Mouse (Mus musculus): Measurements from ENCODE around the gene Psg16. TPM values are rescaled to one million over a fixed set of nuclear protein-coding genes. Genes with fewer than 3 reads are reported as not detected.

Gene Psg16
- total and polyA plus RNA-seq, 3 experiments: 0.27 TPM; not detected in 2

GRCm38 (mm10) chr7:17065620-17066019 lies 8.2 kb upstream of the Psg16 start:
- H3K9me3 ChIP-seq (replicated peaks; ENCODE audit: low read length): no peaks in the 10 kb centered on the region
- DNase-seq (ENCODE audit: extremely low read depth): no peak
- dilution Hi-C loops (cut with MboI; ENCODE audit: extremely low pct_ligation_motif_present, extremely low pct_unique_long_range_greater_than_20kb, low sequenced_read_pairs) (no loop called here), in situ Hi-C loops (cut with MboI; ENCODE audit: low pct_ligation_motif_present, low pct_unique_long_range_greater_than_20kb, low sequenced_read_pairs) (loop anchor here (5.0 kb wide), 2 partner anchors 63 to 113 kb away; no protein-coding TSS in a partner anchor)
- peaks cover 2 to 21% of the 10 kb centered on the region in 2 experiments for H3K4me1 ChIP-seq (ENCODE audit: control insufficient read depth in 1 of 2, insufficient read depth in 2 of 2)
- H3K9ac ChIP-seq (ENCODE audit: insufficient read depth, low read depth): no peak overlapping the region
- no peak overlapping the region for H3K4me3 ChIP-seq (replicated peaks in 1 of 3; ENCODE audit: low read depth in 2 of 3, low read length in 2 of 3, poor library complexity in 1 of 3)
- no peaks in the 10 kb centered on the region for H3K36me3 ChIP-seq (replicated peaks in 1 of 2; ENCODE audit: control insufficient read depth in 1 of 2, insufficient read depth in 1 of 2, low read length in 1 of 2)
- no peaks in the 10 kb centered on the region for H3K79me2 ChIP-seq (replicated peaks; ENCODE audit: control insufficient read depth, extremely low read depth, insufficient read depth, poor library complexity, severe bottlenecking)
- H3K27me3 ChIP-seq (replicated peaks): no peaks in the 10 kb centered on the region
- no peak for TF ChIP-seq ZKSCAN1 (IDR thresholded peaks at IDR 0.05; ENCODE audit: borderline replicate concordance, low read depth, low read length)
- no peak overlapping the region for H3K27ac ChIP-seq (ENCODE audit: insufficient read depth, low read depth)
- no peak overlapping the region for H3K4me2 ChIP-seq (ENCODE audit: insufficient read depth, low read depth, poor library complexity, severe bottlenecking)

- in situ Hi-C loops (cut with MboI; ENCODE audit: low pct_ligation_motif_present, low pct_unique_long_range_greater_than_20kb, low sequenced_read_pairs): loop anchor here (5.0 kb wide), 2 partner anchors 64 to 114 kb away; no protein-coding TSS in a partner anchor
- H3K4me2 ChIP-seq (ENCODE audit: insufficient read depth, low read depth, poor library complexity, severe bottlenecking): no peak overlapping the region
- TF ChIP-seq SMC3 (IDR thresholded peaks at IDR 0.05; ENCODE audit: low read depth, low read length) (peak; percentile 88), RAD21 (IDR thresholded peaks at IDR 0.05; ENCODE audit: low read depth, low read length) (peak; percentile 95), CTCF (conservative IDR thresholded peaks at IDR 0.05 in 1 of 2, IDR thresholded peaks at IDR 0.05 in 1 of 2; ENCODE audit: low read depth in 2 of 2, low read length in 2 of 2) (peak; percentile 90 to 93), ZNF384 (IDR thresholded peaks at IDR 0.05; ENCODE audit: low read depth, low read length) (no peak), MAZ (IDR thresholded peaks at IDR 0.05; ENCODE audit: low read depth, low read length) (no peak), TCF12 (IDR thresholded peaks at IDR 0.05; ENCODE audit: low read depth, low read length) (no peak), KAT2A (IDR thresholded peaks at IDR 0.05; ENCODE audit: insufficient replicate concordance, low read length) (no peak), ZC3H11A (IDR thresholded peaks at IDR 0.05; ENCODE audit: low read depth, low read length) (peak; percentile 40), USF1 (IDR thresholded peaks at IDR 0.05; ENCODE audit: low read depth, low read length) (no peak), MXI1 (IDR thresholded peaks at IDR 0.05; ENCODE audit: low read depth, low read length) (no peak), NRF1 (IDR thresholded peaks at IDR 0.05; ENCODE audit: low read depth, low read length) (no peak), E2F4 (IDR thresholded peaks at IDR 0.05; ENCODE audit: insufficient replicate concordance, low read depth, low read length) (no peak), EP300 (IDR thresholded peaks at IDR 0.05; ENCODE audit: low read length) (no peak), RCOR1 (conservative IDR thresholded peaks at IDR 0.05; ENCODE audit: low read depth, low read length) (no peak), IRF4 (IDR thresholded peaks at IDR 0.05; ENCODE audit: low read depth, low read length) (no peak), CHD2 (IDR thresholded peaks at IDR 0.05; ENCODE audit: low read length) (no peak), MYC (IDR thresholded peaks at IDR 0.05; ENCODE audit: low read depth, low read length) (no peak), PAX5 (IDR thresholded peaks at IDR 0.05; ENCODE audit: low read length) (no peak), JUN (IDR thresholded peaks at IDR 0.05; ENCODE audit: insufficient read depth, low read depth, low read length) (no peak), GABPA (IDR thresholded peaks at IDR 0.05; ENCODE audit: insufficient replicate concordance, low read depth, low read length) (no peak)
- no peak overlapping the region for H3K4me3 ChIP-seq (replicated peaks in 1 of 3; ENCODE audit: low read depth in 2 of 3, low read length in 2 of 3, poor library complexity in 1 of 3)
- no peak overlapping the region for H3K9ac ChIP-seq (ENCODE audit: insufficient read depth, low read depth)
- H3K27me3 ChIP-seq (replicated peaks): no peaks in the 10 kb centered on the region
- H3K9me3 ChIP-seq (replicated peaks; ENCODE audit: low read length): no peaks in the 10 kb centered on the region
- H3K79me2 ChIP-seq (replicated peaks; ENCODE audit: control insufficient read depth, extremely low read depth, insufficient read depth, poor library complexity, severe bottlenecking): no peaks in the 10 kb centered on the region
- H3K36me3 ChIP-seq (replicated peaks in 1 of 2; ENCODE audit: control insufficient read depth in 1 of 2, insufficient read depth in 1 of 2, low read length in 1 of 2): no peaks in the 10 kb centered on the region
- H3K4me1 ChIP-seq (ENCODE audit: control insufficient read depth in 1 of 2, insufficient read depth in 2 of 2): peaks cover 2 to 20% of the 10 kb centered on the region in 2 experiments
- dilution Hi-C loops (cut with MboI; ENCODE audit: extremely low pct_ligation_motif_present, extremely low pct_unique_long_range_greater_than_20kb, low sequenced_read_pairs): no loop called here
- DNase-seq (ENCODE audit: extremely low read depth): peak; percentile 69
- H3K27ac ChIP-seq (ENCODE audit: insufficient read depth, low read depth): no peak overlapping the region
These were observed 7.4 kb upstream of the Psg16 start for GRCm38 (mm10) chr7:17066412-17066811.
